In genomic region chr1:59589271-59589670, GRCm38 (mm10) we compare ENCODE assay signal across 24 mouse cellular contexts.
DNase-seq lines count a peak whose midpoint lies in the region; ATAC-seq and TF ChIP-seq lines count a peak whose summit lies in the region.
"Had no signal": no experiment of that assay in that cellular context is flagged by ENCODE, and none has a peak within 500 bp of the region (broad histone marks: within the 10 kb centered on the region; RNA-seq: fewer than 3 reads in every experiment).

No protein-coding gene starts in this region.

- H3K4me1 ChIP-seq in lung, embryonic 14.5 days (ENCODE audit: insufficient read depth), result peaks cover 15% of the 10 kb centered on the region
- no peaks in the 10 kb centered on the region for H3K4me1 ChIP-seq in lung, adult 2 months (ENCODE audit: control insufficient read depth, insufficient read depth, low read length)
- peaks cover 21 to 31% of the 10 kb centered on the region in 2 experiments for H3K4me1 ChIP-seq in CH12.LX (ENCODE audit: control insufficient read depth in 1 of 2, insufficient read depth in 2 of 2)
- peaks cover 2 to 8% of the 10 kb centered on the region in 2 experiments; a peak in 3 of 4 replicates for H3K4me1 ChIP-seq in ES-E14 (ENCODE audit: control insufficient read depth in 2 of 2, insufficient read depth in 2 of 2, low read length in 2 of 2, poor library complexity in 1 of 2)
- H3K4me1 ChIP-seq in MEL (ENCODE audit: control insufficient read depth in 1 of 2, insufficient read depth in 2 of 2, low read length in 2 of 2), result peaks cover 0 to 3% of the 10 kb centered on the region in 2 experiments; a peak in 2 of 4 replicates

- 48% methylated on average over 1 of the region's 1 CpGs for WGBS in lung, embryonic 14.5 days
- WGBS in lung, adult 2 months, result 53% methylated on average over 1 of the region's 1 CpGs

- no peak for TF ChIP-seq EP300 in CH12.LX (IDR thresholded peaks at IDR 0.05; ENCODE audit: low read length)
- no peak for TF ChIP-seq EP300 in MEL (IDR thresholded peaks at IDR 0.05; ENCODE audit: low read depth in 1 of 2, low read length in 2 of 2)

- intact Hi-C loops in heart, postnatal 25 days (cut with DNase I), result loop anchor here (10.0 kb wide), 2 partner anchors 104 to 164 kb away; partner anchors contain the start of gene Fzd7

- H3K4me3 ChIP-seq in lung, embryonic 14.5 days (ENCODE audit: low read depth, low read length), result no peak overlapping the region
- no peak overlapping the region for H3K4me3 ChIP-seq in lung, adult 2 months (replicated peaks; ENCODE audit: extremely low read depth, low read depth, low read length)
- H3K4me3 ChIP-seq in CH12.LX (replicated peaks in 1 of 3; ENCODE audit: low read depth in 2 of 3, low read length in 2 of 3, poor library complexity in 1 of 3) (no peak overlapping the region), ES-E14 (ENCODE audit: insufficient read depth in 1 of 2, low read depth in 1 of 2, low read length in 2 of 2, poor library complexity in 1 of 2, severe bottlenecking in 1 of 2) (no peak overlapping the region), MEL (ENCODE audit: control insufficient read depth in 1 of 2, insufficient read depth in 1 of 2, low read depth in 2 of 2, low read length in 2 of 2) (no peak overlapping the region)

- TF ChIP-seq CTCF in lung, embryonic 14.5 days (IDR thresholded peaks at IDR 0.05; ENCODE audit: low read depth), result no peak
- no peak for TF ChIP-seq CTCF in lung, adult 2 months (IDR thresholded peaks at IDR 0.05; ENCODE audit: insufficient read depth, low read length)
- TF ChIP-seq CTCF in CH12.LX (conservative IDR thresholded peaks at IDR 0.05 in 1 of 2, IDR thresholded peaks at IDR 0.05 in 1 of 2; ENCODE audit: low read depth in 2 of 2, low read length in 2 of 2) (no peak), MEL (IDR thresholded peaks at IDR 0.05 in 2 of 3, conservative IDR thresholded peaks at IDR 0.05 in 1 of 3; ENCODE audit: control insufficient read depth in 1 of 3, insufficient read depth in 1 of 3, low read depth in 2 of 3, low read length in 3 of 3, poor library complexity in 1 of 3, severe bottlenecking in 1 of 3) (no peak)

- no peak for TF ChIP-seq RAD21 in CH12.LX (IDR thresholded peaks at IDR 0.05; ENCODE audit: low read depth, low read length)
- no peak for TF ChIP-seq RAD21 in MEL (IDR thresholded peaks at IDR 0.05; ENCODE audit: low read depth, low read length)

- dilution Hi-C loops in CH12.LX (cut with MboI; ENCODE audit: extremely low pct_ligation_motif_present, extremely low pct_unique_long_range_greater_than_20kb, low sequenced_read_pairs), result no loop called here

- H3K27me3 ChIP-seq in lung, embryonic 14.5 days (ENCODE audit: insufficient read depth, low read length), result no peaks in the 10 kb centered on the region
- H3K27me3 ChIP-seq in CH12.LX (replicated peaks) (no peaks in the 10 kb centered on the region), MEL (ENCODE audit: control insufficient read depth in 1 of 2, insufficient read depth in 2 of 2, low read length in 2 of 2) (peaks cover 7 to 14% of the 10 kb centered on the region in 2 experiments)
- H3K27me3 ChIP-seq: Patski had no signal

- H3K9ac ChIP-seq in lung, embryonic 14.5 days, result no peak overlapping the region
- no peak overlapping the region for H3K9ac ChIP-seq in CH12.LX (ENCODE audit: insufficient read depth, low read depth)
- no peak overlapping the region for H3K9ac ChIP-seq in ES-E14 (ENCODE audit: insufficient read depth, low read depth, low read length, poor library complexity, severe bottlenecking)
- no peak overlapping the region for H3K9ac ChIP-seq in MEL (ENCODE audit: control insufficient read depth, low read depth, low read length, poor library complexity, severe bottlenecking)

- DNase-seq in lung, embryonic 14.5 days, result peak; percentile 24
- DNase-seq in lung, adult 2 months, result no peak
- DNase-seq in CH12.LX (ENCODE audit: extremely low read depth), result no peak
- no peak for DNase-seq in ES-E14 (ENCODE audit: low read depth, low spot score)
- DNase-seq in MEL (ENCODE audit: low read depth, low spot score), result no peak
- no peak for DNase-seq in heart, postnatal 25 days (ENCODE audit: low spot score)
- no peak for DNase-seq in embryo, embryonic 10.5 days (ENCODE audit: low spot score)
- DNase-seq in thymus, postnatal 0 days (ENCODE audit: low spot score), result no peak
- DNase-seq: adrenal gland, adult 2 months; adrenal gland, adult 8-10 months; adrenal gland, postnatal 10 days; adrenal gland, postnatal 14 days; adrenal gland, postnatal 25 days; adrenal gland, postnatal 36 days; B cell, adult 2 months; cerebellum, adult 11 months; cerebellum, adult 11-12 months; cerebellum, adult 18-20 months; cerebellum, adult 2 months; cerebellum, adult 8-10 months had no signal

- TF ChIP-seq POLR2A in lung, adult 2 months (IDR thresholded peaks at IDR 0.05; ENCODE audit: borderline replicate concordance, extremely low read depth, low read depth, low read length), result no peak
- TF ChIP-seq POLR2A in CH12.LX (IDR thresholded peaks at IDR 0.05; ENCODE audit: low read depth, low read length), result no peak
- TF ChIP-seq POLR2A in MEL (IDR thresholded peaks at IDR 0.05; ENCODE audit: control insufficient read depth in 1 of 2, insufficient read depth in 1 of 2, low read depth in 1 of 2, low read length in 2 of 2, poor library complexity in 1 of 2), result no peak

- no peak overlapping the region for H3K27ac ChIP-seq in lung, embryonic 14.5 days (ENCODE audit: low read depth)
- H3K27ac ChIP-seq in CH12.LX (ENCODE audit: insufficient read depth, low read depth), result no peak overlapping the region
- H3K27ac ChIP-seq in ES-E14 (ENCODE audit: insufficient read depth, low read depth, low read length, poor library complexity, severe bottlenecking), result no peak overlapping the region
- H3K27ac ChIP-seq in MEL (ENCODE audit: control insufficient read depth, low read depth, low read length), result no peak overlapping the region

- ATAC-seq in lung, embryonic 14.5 days (ENCODE audit: insufficient read depth), result no peak
- ATAC-seq: activated CD4-positive, CD25-positive, alpha-beta regulatory T cell, adult 4 months; CD4-positive, CD25-positive, alpha-beta regulatory T cell, adult 4 months; Patski had no signal

- in situ Hi-C loops in CH12.LX (cut with MboI; ENCODE audit: low pct_ligation_motif_present, low pct_unique_long_range_greater_than_20kb, low sequenced_read_pairs) (no loop called here), ES-E14 (cut with MboI; ENCODE audit: low sequenced_read_pairs in 2 of 2, unreplicated experiment in 2 of 2) (no loop called here)

- no peaks in the 10 kb centered on the region for H3K9me3 ChIP-seq in lung, embryonic 14.5 days (ENCODE audit: low read depth, low read length)
- H3K9me3 ChIP-seq in CH12.LX (replicated peaks; ENCODE audit: low read length) (no peaks in the 10 kb centered on the region), ES-E14 (ENCODE audit: control insufficient read depth, insufficient read depth, low read depth, low read length) (no peaks in the 10 kb centered on the region), MEL (replicated peaks; ENCODE audit: insufficient read depth, low read length) (no peaks in the 10 kb centered on the region)
- H3K9me3 ChIP-seq: G1E had no signal

- H3K36me3 ChIP-seq in lung, embryonic 14.5 days (ENCODE audit: insufficient read depth), result no peaks in the 10 kb centered on the region
- H3K36me3 ChIP-seq in CH12.LX (replicated peaks in 1 of 2; ENCODE audit: control insufficient read depth in 1 of 2, insufficient read depth in 1 of 2, low read length in 1 of 2) (no peaks in the 10 kb centered on the region), ES-E14 (ENCODE audit: control insufficient read depth, insufficient read depth, low read length, poor library complexity, severe bottlenecking) (no peaks in the 10 kb centered on the region), MEL (ENCODE audit: control insufficient read depth in 1 of 2, insufficient read depth in 2 of 2, low read length in 2 of 2) (no peaks in the 10 kb centered on the region)
- H3K36me3 ChIP-seq: G1E had no signal

- H3K4me2 ChIP-seq in lung, embryonic 14.5 days, result no peak overlapping the region
- H3K4me2 ChIP-seq in CH12.LX (ENCODE audit: insufficient read depth, low read depth, poor library complexity, severe bottlenecking), result no peak overlapping the region

- H3K79me2 ChIP-seq in CH12.LX (replicated peaks; ENCODE audit: control insufficient read depth, extremely low read depth, insufficient read depth, poor library complexity, severe bottlenecking) (no peaks in the 10 kb centered on the region; the same call in 1 of the 2 replicates), MEL (ENCODE audit: control insufficient read depth, insufficient read depth, low read length, poor library complexity) (no peaks in the 10 kb centered on the region)

TF ChIP-seq in CH12.LX, 34 proteins besides CTCF, POLR2A, EP300 and RAD21:
- TF ChIP-seq ZKSCAN1 (IDR thresholded peaks at IDR 0.05; ENCODE audit: borderline replicate concordance, low read depth, low read length) (no peak), MAFK (IDR thresholded peaks at IDR 0.05; ENCODE audit: insufficient replicate concordance, low read length) (peak; percentile 72), JUND (conservative IDR thresholded peaks at IDR 0.05; ENCODE audit: low read depth, low read length) (no peak)

TF ChIP-seq in ES-E14, 5 proteins besides CTCF, POLR2A, EP300 and RAD21:
- TF ChIP-seq MAFK (IDR thresholded peaks at IDR 0.05; ENCODE audit: insufficient read depth, low read depth, low read length), result peak; percentile 56; the same call in 1 of the 2 replicates
- no peak for TF ChIP-seq CHD2 (IDR thresholded peaks at IDR 0.05; ENCODE audit: low read depth, low read length)
- TF ChIP-seq HCFC1 (IDR thresholded peaks at IDR 0.05; ENCODE audit: borderline replicate concordance, insufficient read depth, low read length), result no peak
- TF ChIP-seq ZNF384 (IDR thresholded peaks at IDR 0.05; ENCODE audit: low read depth, low read length), result no peak
- no peak for TF ChIP-seq ZC3H11A (IDR thresholded peaks at IDR 0.05; ENCODE audit: borderline replicate concordance, low read depth, low read length)

TF ChIP-seq in MEL, 35 proteins besides CTCF, POLR2A, EP300 and RAD21:
- TF ChIP-seq MAFK (IDR thresholded peaks at IDR 0.05; ENCODE audit: borderline replicate concordance, low read depth, low read length), result 0 out of 2 replicates have a peak, but pooled peaks have one; percentile 26
- TF ChIP-seq MAX (IDR thresholded peaks at IDR 0.05; ENCODE audit: low read length), result no peak
- TF ChIP-seq TCF12 (IDR thresholded peaks at IDR 0.05; ENCODE audit: low read depth, low read length), result no peak
TF ChIP-seq in MEL: peak in this region for 1.
